Mouse (Mus musculus): ENCODE measurements around the gene Kdm1a. TPM values are rescaled to one million over a fixed set of nuclear protein-coding genes. Genes with fewer than 3 reads are reported as not detected.
A peak's percentile ranks its signal among the peaks of the same experiment; 100 is the strongest.

Gene Kdm1a
- total RNA-seq, 2 experiments from 2014 or later: 20.4 to 21.0 TPM

GRCm38 (mm10) chr4:136553108-136553507, 49.4 kb downstream of the Kdm1a start:
- no peak for DNase-seq
- intact Hi-C loops (cut with DNase I; ENCODE audit: low total_unique reads): no loop called here

- no peak for DNase-seq
- intact Hi-C loops (cut with DNase I; ENCODE audit: low total_unique reads): no loop called here
These were observed 54.1 kb downstream of the Kdm1a start for GRCm38 (mm10) chr4:136548381-136548801.

GRCm38 (mm10) chr4:136547721-136548120, 54.8 kb downstream of the Kdm1a start:
- intact Hi-C loops (cut with DNase I; ENCODE audit: low total_unique reads): no loop called here
- no peak for DNase-seq

- intact Hi-C loops (cut with DNase I; ENCODE audit: low total_unique reads): no loop called here
- DNase-seq: no peak
These were observed 56.1 kb downstream of the Kdm1a start for GRCm38 (mm10) chr4:136546279-136547045.

GRCm38 (mm10) chr4:136545151-136545550, 57.4 kb downstream of the Kdm1a start:
- DNase-seq: no peak
- intact Hi-C loops (cut with DNase I; ENCODE audit: low total_unique reads): no loop called here

GRCm38 (mm10) chr4:136526412-136526811, 76.1 kb downstream of the Kdm1a start:
- intact Hi-C loops (cut with DNase I; ENCODE audit: low total_unique reads): loop anchor here (2.0 to 5.0 kb wide), 2 partner anchors 72 to 96 kb away; partner anchors contain the start of gene Lactbl1
- peak; percentile 41 for DNase-seq

- DNase-seq: no peak
- intact Hi-C loops (cut with DNase I; ENCODE audit: low total_unique reads): no loop called here
These were observed 78.2 kb downstream of the Kdm1a start for GRCm38 (mm10) chr4:136524309-136524708.

GRCm38 (mm10) chr4:136521898-136522297, 80.6 kb downstream of the Kdm1a start:
- intact Hi-C loops (cut with DNase I; ENCODE audit: low total_unique reads): no loop called here
- no peak for DNase-seq

- no peak for DNase-seq
- intact Hi-C loops (cut with DNase I; ENCODE audit: low total_unique reads): no loop called here
These were observed 82.7 kb downstream of the Kdm1a start for GRCm38 (mm10) chr4:136519866-136520265.

- DNase-seq: no peak
- intact Hi-C loops (cut with DNase I; ENCODE audit: low total_unique reads): no loop called here
These were observed 83.9 kb downstream of the Kdm1a start for GRCm38 (mm10) chr4:136518576-136518975.

- intact Hi-C loops (cut with DNase I; ENCODE audit: low total_unique reads): no loop called here
- no peak for DNase-seq
These were observed 84.4 kb downstream of the Kdm1a start for GRCm38 (mm10) chr4:136518141-136518540.

- DNase-seq: peak; percentile 14
- intact Hi-C loops (cut with DNase I; ENCODE audit: low total_unique reads): no loop called here
These were observed 89.6 kb downstream of the Kdm1a start for GRCm38 (mm10) chr4:136512905-136513304.

GRCm38 (mm10) chr4:136511708-136512107, 90.8 kb downstream of the Kdm1a start:
- peak; percentile 9 for DNase-seq
- intact Hi-C loops (cut with DNase I; ENCODE audit: low total_unique reads): no loop called here

GRCm38 (mm10) chr4:136509857-136510256, 92.7 kb downstream of the Kdm1a start:
- no peak for DNase-seq
- intact Hi-C loops (cut with DNase I; ENCODE audit: low total_unique reads): no loop called here

- intact Hi-C loops (cut with DNase I; ENCODE audit: low total_unique reads): no loop called here
- no peak for DNase-seq
These were observed 96.9 kb downstream of the Kdm1a start for GRCm38 (mm10) chr4:136505426-136506215.

Small RNA genes lying within 50 kb of the gene (microRNA-seq; reads per million reads assigned to microRNA genes)
- 0 reads per million in 2 experiments for gene Gm22180

Other genes with a start within 250 kb of the Kdm1a start
- not detected for gene Htr1d, start 179.2 kb downstream of the Kdm1a start, total RNA-seq (2021)
- gene 6030445D17Rik, start 140.5 kb downstream of the Kdm1a start, total RNA-seq (2021): under 1 TPM in 1 of 2 experiments, not detected in 1; 0.16 TPM
- 10 to 100 TPM; 17.4 to 20.6 TPM for gene Luzp1, start 133.0 kb downstream of the Kdm1a start, total RNA-seq (2021)
- not detected for gene Tex46, start 7.7 kb upstream of the Kdm1a start, total RNA-seq (2021)
- gene Lactbl1, start 19.9 kb upstream of the Kdm1a start, total RNA-seq (2021): not detected
- 1 to 10 TPM; 1.2 to 4.2 TPM for gene Ephb2, start 233.3 kb upstream of the Kdm1a start, total RNA-seq (2021)

All from gastrocnemius, postnatal 14 days (tissue).